Mouse (Mus musculus) G1E (cell line): ENCODE data around the gene Arhgap10.

ENCODE experiments used
- CTCF ChIP-seq: IDR thresholded peaks from 2 replicates; pipeline ENCODE4 v1.5.1; 2012; ENCODE audit warnings: low read depth, low read length, inconsistent platforms, mixed read lengths
- GATA1 ChIP-seq: IDR thresholded peaks from 2 replicates; pipeline ENCODE4 v1.6.1; 2012; ENCODE audit warnings: borderline replicate concordance, low read length, inconsistent platforms, mixed read lengths
- GATA2 ChIP-seq: IDR thresholded peaks from 2 replicates; pipeline ENCODE4 v1.6.1; 2012; ENCODE audit warnings: low read depth, low read length, inconsistent platforms, borderline replicate concordance
- POLR2AphosphoS5 ChIP-seq: IDR thresholded peaks from 2 replicates; pipeline ENCODE4 v1.6.1; 2012; ENCODE audit warnings: low read depth, low read length, inconsistent platforms; ENCODE audit not compliant: insufficient replicate concordance
- TAL1 ChIP-seq: conservative IDR thresholded peaks from 2 replicates; pipeline ENCODE4 v1.6.1; 2012; ENCODE audit warnings: low read depth, low read length, inconsistent platforms, mixed read lengths

DNA sequence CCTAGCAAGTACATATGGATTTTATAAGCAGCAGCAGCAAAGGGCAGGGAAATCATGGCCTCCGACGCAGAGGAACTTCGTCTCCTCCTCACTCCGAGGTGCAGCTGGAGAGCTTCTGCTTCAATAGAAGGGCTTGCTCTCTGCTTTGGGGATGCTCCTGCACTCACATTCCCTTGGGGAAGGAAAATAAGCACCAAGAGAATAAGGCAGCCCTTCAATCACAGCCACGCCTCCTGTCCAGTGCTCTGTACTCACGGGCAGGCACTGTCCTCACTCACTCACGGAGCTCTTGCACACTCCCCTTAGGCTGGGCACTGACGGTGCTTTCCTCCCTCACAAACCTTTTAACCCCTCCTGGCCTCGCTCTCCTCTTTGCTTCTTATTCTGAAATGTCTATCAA is 176.4 kb downstream of the Arhgap10 start:
- no peak for TF ChIP-seq CTCF
- TF ChIP-seq TAL1: no peak
- TF ChIP-seq GATA1: no peak
- no peak for TF ChIP-seq POLR2AphosphoS5
- TF ChIP-seq GATA2: no peak
